Mouse (Mus musculus): ENCODE results near the gene Asb16.

DNA sequence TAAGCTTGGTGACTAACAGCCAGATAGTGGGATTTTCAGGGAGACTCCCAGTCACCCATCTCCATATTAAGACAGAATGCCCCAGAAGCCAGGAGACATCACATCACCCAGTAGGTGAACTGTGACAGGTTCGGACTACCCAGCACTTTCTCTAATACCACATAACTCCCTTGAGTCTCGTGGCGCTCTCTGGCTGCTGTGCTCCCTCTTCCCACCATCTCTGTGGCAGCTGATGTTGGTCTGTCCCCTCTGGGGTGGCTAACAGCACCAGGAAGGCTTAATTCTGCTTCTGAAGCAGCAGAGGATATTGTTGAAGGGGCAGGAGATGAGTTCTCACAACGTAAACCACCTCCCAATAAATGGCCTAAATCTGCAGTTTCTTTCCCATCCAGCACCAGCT, 43.4 kb downstream of the Asb16 start:
- TF ChIP-seq POLR2A (IDR thresholded peaks at IDR 0.05; ENCODE audit: low read depth, low read length) (no peak), CTCF (IDR thresholded peaks at IDR 0.05; ENCODE audit: borderline replicate concordance, insufficient read depth, low read length) (no peak)
